Mouse (Mus musculus) v-Abl transformed pro-B cells (cell line): ENCODE measurements around the gene Tas1r1.

Experiments used
- in situ Hi-C, 2 experiments: fragments of 400-800 bp; cut with MboI; formaldehyde crosslinking; loops; one replicate each; pipeline ENCODE4 v1.15.1; 2025; ENCODE audit not compliant: unreplicated experiment in 2 of 2

The Tas1r1 gene

DNA sequence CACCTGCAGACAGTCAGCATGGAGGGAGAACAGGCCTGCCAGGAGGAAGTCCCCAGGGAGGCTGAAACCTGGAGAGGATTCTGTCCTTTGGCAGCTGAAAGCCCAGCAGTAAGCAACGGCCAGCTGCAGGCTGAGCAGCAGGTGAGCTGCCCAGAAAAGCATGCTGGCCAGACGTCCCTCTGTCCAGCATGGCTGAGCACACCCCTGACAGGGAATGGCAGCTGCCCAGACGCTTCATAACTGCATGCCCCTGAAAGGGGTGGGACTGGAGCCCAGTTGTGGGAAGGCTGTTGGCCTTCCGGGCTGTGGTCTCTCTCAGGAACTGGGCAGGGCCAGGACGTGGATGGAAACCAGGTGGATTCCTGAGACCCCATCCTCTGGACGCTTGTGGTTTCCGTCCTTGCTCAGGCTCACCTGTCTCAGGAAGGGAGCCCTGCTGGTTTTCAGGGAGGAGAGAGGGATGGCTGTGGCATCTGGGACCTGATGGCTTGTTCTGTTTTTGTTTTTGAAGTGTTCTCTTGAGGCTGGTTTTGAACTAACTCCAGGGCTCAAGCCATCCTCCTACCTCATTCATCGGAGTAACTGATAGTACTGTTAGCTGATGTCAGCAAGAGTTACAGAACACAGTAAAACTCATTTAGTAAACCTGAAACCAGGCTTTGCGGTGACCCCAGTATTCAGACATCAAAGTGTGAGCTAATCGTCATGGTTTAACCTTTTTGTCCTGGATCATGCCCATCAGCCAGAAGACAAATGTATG is at the start of gene Tas1r1:
Gene Tas1r1 (minus strand): TSS at position 344 of the 760 bp plus-strand sequence.
- in situ Hi-C loops, result loop anchor here in 1 of 2 experiments (10.0 kb wide), 1 partner anchor 56 kb away; no protein-coding TSS in a partner anchor

DNA sequence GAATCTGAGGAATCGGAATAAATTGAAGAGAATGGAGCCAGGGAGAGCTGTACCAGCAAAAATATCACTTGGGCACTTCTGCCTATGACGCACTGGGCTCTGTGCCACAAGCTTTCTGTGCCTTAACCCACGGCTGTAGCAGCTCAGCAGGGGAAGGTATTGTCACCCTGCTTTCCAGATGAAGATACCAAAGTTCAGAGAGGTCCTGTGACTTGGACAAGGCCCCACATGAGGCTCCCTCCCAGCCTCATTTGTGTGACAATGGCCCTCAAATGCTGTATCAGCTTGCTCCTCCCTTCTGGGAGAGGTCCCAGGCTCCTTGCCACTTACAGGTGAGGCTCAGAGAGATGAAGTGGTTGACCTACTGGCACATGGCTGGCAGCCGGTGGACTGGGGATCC is 49.8 kb upstream of the Tas1r1 start:
- in situ Hi-C loops, result loop anchor here in 1 of 2 experiments (25.0 kb wide), 1 partner anchor 926 kb away; no protein-coding TSS in a partner anchor

DNA sequence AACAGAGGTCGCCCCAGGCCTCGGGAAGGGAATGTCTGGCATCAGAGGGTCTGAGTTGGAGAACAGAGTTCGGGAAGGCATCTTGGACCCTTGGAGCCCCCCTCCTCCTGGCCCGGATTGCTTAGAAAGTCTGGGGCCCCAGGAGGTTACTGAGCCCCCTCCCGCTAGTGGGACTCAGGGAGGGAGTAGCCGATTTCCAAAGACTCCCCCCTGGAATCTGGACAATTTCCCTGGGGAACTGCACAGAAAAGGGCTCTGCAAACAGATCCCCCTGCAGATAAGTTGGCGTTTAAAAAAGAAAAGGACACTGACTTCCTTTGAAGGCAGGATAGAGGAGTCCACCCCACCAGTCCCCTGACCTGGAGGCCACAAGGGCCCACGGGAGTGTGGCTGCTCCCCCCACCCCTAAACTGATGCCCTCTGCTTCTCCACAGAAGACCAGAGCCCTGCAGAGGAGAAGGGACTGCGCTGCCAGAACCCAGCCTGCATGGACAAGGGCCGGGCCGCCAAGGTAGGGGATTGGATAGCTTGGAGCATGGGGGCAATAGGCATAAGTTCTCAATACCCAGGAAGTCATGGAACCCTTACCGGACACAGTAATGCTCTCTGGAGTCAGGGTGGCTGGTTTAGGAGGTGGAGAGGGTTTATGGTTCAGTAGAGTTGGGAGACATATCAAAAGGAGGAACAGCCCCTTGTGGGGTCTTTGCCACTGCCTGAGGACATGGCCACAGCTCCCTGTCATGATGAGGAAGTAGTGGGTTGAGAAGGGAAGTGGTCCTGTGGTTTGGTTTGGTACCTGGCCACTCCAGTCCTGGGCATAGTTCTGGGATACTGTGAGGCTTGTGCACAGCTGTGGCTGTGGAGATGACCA is 49.1 kb upstream of the Tas1r1 start:
- in situ Hi-C loops, result loop anchor here in 1 of 2 experiments (25.0 kb wide), 1 partner anchor 925 kb away; no protein-coding TSS in a partner anchor

DNA sequence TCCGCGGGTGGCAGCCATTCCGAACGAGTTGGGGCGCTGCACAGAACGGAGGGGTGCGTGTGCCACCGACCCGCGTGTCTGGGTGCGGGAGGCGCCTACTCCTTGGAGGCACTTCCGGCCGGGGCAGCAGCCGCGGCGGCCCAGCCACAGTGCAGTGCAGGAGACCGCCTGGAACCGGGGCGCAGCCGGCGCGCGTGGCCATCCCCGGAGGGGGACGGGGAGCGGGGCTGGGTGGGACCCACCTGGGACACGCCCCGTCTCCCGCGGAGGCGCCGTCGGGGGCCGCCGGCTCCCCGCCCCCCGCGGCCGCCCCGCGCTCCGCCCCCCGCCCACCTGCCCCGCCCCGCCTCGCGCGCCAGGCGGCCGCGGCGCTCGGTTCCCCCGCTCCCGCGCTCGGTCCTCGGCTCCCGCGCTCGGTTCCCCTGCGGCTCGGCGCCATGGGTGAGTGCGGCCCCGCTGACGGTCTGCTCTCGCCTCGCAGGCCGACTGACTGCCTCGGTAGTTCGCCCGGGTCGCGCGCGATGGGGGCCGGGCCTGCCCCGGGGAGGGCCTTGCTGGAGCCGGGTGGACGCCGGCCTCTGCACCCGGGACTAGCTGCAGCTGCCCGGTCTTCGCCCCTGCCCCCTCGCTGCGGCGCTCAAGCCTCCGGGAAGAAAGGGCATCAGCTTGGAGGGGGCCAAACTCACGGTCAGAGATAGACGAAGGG is 48.3 kb upstream of the Tas1r1 start:
- in situ Hi-C loops, result loop anchor here in 1 of 2 experiments (25.0 kb wide), 1 partner anchor 924 kb away; no protein-coding TSS in a partner anchor

DNA sequence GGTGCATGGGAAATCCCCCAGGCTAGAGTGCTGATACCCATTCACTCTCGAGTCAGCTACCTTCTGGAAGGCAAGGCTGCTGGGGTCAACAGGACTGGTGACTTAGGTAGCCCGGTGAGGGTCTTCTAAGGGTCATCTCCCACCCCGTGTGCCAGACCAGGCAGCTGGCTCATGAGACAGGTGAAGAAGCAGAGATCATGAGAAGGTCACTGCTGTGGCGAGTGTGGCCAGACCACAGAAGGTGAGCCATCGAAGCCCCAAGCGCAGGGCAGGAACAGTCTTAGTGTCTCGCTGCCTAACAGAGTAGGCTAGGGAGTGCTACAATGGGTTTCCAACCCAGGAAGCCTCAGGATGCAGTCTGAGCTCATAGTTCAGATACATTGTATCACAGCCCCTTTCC is 46.2 kb upstream of the Tas1r1 start:
- in situ Hi-C loops, result loop anchor here in 1 of 2 experiments (25.0 kb wide), 1 partner anchor 922 kb away; no protein-coding TSS in a partner anchor

DNA sequence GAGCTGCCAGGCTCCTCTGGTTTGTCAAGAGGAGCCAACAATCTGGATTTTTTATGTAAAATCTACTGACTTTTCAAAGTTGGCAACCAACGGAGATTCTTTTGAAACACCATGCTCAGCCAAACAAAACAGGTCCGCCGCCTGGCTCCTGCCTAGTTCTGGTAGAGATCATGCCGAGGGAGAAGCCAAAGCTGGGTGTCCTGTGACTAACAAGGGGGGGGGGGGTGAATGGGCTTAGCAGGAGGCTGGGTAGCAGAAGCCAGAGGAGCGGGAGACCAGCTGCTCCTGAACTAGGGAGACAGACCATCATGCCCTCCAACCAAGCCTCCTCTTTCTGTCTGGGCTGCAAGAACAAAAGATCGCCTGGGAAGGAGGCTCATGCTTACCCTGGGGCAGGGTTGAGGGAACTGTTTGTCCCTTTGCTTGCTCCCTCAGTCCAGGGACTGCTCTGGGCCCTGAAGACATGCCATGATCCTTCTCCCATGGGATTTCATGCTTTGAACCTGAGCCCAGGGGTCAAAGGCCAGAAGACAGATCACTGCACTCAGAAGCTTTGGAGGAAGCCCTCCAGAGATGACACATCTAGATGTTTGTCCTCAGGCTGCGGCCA is 45.3 kb upstream of the Tas1r1 start:
- in situ Hi-C loops, result loop anchor here in 1 of 2 experiments (25.0 kb wide), 1 partner anchor 921 kb away; no protein-coding TSS in a partner anchor

DNA sequence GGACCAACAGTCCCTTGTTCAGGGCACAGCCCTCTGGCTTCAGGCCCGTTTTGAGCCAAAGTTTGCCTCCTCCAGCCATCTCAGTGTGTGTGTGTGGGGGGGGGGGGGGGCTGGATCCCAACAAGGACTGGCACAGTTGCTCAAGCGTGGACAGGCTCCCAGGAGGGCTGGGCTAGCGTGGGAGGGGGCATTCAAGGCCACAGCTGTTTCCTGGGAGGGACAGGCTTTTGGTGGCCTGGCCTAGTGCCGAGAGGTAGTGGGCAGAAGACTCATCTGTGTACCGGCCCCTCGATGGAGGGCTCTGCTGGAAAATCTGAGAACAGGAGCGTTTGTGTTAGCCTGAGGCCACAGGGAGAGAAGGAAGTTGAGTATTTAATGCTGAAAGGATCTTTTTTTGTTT is 41.6 kb upstream of the Tas1r1 start:
- in situ Hi-C loops, result loop anchor here in 1 of 2 experiments (25.0 kb wide), 1 partner anchor 918 kb away; no protein-coding TSS in a partner anchor

DNA sequence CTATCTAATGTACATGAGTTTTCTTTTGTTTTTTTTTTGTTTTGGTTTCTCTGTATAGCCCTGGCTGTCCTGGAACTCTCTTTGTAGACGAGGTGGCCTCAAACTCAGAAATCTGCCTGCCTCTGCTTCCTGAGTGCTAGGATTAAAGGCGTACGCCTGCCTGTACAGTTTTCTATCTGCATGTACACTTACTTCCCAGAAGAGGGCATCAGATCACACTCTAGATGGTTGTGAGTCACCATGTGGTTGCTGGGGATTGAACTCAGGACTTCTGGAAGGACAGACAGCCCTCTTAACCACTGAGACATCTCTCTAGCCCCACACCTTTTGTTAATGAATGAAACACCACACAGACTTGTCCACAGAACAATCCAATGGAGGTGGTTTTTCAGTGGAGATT is 40.9 kb upstream of the Tas1r1 start:
- in situ Hi-C loops, result loop anchor here in 1 of 2 experiments (25.0 kb wide), 1 partner anchor 917 kb away; no protein-coding TSS in a partner anchor

DNA sequence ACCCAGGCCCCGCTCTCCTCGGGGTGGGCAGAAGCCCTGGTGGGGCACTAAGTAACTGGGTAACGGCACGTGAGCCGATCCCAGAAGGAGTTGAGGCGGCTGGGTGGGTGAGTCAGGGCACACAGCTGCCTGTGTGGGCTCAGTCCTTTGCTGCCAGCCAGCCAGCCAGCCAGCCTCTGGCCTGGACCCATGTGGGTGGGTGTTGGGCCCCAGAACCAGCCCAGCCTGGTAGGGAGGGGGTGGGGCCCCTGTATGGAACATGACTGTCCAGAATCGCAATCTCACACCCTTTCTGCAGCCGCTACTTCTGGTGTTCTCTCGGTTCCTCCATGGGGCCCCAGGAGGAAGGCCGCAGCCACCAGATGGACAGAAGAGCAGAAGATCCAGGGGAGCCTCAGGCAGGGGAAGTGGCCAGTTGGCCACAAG is 39.8 kb upstream of the Tas1r1 start:
- in situ Hi-C loops, result loop anchor here in 1 of 2 experiments (25.0 kb wide), 1 partner anchor 916 kb away; no protein-coding TSS in a partner anchor

DNA sequence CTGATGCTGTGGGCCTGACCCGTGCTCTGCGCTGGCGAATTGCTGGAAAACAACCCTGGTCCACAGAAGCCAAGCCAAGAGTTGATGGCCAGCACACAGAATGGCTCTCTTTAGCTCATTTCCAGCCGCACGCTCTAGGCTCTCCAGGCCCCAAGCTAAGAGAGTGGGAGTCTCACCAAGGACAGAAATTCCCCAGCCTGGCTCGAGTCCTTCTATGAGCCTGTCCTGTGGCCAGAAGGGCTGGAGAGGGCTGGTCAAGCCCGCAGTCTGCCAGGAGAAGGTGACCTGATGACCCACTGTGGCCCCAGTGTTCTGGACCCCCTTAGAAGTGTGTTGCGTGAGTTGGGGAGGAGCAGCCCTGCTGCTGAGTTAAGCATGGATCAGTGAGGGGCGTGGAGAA is 38.8 kb upstream of the Tas1r1 start:
- in situ Hi-C loops, result loop anchor here in 1 of 2 experiments (25.0 kb wide), 1 partner anchor 915 kb away; no protein-coding TSS in a partner anchor

DNA sequence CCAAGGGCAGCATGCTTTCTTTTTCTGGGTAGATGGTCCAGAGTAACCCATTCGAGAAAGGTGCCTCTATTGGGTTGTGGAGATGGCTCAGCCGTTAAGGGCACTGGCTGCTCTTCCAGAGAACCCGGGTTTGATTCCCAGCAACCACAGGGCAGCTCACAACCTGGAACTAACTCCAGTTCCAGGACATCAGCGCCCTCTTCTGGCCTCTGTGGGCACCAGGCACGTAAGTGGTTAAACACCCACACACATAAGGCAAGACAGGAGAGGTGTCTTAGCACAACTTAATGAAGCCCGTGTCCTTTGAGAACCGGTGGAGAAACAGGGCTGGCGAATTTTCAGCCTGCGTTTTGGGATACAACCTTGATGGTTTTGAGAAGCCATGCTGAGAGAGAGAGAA is 36.2 kb upstream of the Tas1r1 start:
- in situ Hi-C loops, result loop anchor here in 1 of 2 experiments (25.0 kb wide), 1 partner anchor 912 kb away; no protein-coding TSS in a partner anchor

DNA sequence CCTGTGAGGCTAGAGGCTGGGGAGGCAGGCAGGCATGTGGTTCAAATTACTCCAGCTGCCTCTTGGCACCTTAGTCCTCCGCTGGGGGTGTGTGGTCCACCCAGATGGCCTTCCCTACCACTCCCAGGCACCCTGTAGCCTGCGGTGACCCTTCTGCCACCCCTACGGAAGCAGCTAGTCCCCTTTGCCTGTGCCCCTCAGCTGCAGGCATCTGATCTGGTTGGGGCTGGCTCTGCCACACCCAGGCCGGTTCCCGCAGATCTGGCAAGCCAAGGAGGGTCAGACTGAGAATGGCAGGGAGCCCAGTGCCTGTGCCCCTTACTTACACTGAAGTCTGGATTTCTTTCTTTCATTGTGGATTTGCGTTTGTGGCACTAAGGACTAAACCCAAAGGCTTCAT is 35.3 kb upstream of the Tas1r1 start:
- in situ Hi-C loops, result loop anchor here in 1 of 2 experiments (25.0 kb wide), 1 partner anchor 911 kb away; no protein-coding TSS in a partner anchor

DNA sequence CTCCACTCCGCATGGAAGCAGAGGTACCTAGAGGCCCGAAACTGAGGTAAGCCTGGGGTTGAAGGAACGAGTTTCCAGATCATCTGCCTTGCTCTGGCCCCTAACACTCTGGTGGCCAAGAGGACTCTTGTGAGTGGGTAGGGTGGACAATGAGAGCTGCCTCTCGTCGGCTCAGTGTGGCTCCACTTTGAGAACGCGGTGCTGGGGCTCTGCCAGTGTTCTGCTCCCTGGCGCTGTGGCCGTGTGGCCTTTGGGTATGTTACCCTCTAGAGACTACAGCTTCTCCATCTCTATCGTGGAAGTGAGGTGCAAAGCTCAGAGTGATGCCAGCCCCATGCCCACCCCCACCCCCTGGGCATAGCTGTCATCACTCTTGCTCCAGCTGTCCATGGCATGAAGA is 34.3 kb upstream of the Tas1r1 start:
- in situ Hi-C loops, result loop anchor here in 1 of 2 experiments (25.0 kb wide), 1 partner anchor 910 kb away; no protein-coding TSS in a partner anchor

DNA sequence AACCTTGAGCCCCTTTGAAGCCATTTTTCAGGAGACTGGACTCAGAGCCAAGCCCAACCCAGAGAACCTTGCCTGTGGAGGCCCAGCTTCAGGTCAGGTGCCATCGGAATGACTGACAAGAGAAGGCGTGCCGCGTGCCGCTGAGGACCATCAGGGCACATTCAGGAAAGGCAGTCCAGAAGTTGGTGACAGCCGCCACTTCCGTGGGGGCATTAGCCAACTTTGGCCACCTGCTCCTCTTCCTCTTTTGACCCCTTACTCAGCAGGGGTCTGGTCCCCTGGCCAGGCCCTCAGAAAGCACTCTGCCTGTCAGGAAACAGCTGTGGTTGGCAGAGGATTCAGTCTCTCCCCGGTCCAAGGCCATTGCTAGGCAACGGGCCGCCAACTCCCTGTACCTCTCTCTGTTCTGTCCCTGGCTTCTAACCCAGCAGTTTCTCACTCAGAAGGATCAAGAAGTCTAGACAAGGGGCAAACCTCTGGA is 33.8 kb upstream of the Tas1r1 start, which contains the start of gene Plekhg5:
Gene Plekhg5 (plus strand): TSS at position 378 of the 481 bp plus-strand sequence.
- in situ Hi-C loops, result loop anchor here in 1 of 2 experiments (25.0 kb wide), 1 partner anchor 910 kb away; no protein-coding TSS in a partner anchor

DNA sequence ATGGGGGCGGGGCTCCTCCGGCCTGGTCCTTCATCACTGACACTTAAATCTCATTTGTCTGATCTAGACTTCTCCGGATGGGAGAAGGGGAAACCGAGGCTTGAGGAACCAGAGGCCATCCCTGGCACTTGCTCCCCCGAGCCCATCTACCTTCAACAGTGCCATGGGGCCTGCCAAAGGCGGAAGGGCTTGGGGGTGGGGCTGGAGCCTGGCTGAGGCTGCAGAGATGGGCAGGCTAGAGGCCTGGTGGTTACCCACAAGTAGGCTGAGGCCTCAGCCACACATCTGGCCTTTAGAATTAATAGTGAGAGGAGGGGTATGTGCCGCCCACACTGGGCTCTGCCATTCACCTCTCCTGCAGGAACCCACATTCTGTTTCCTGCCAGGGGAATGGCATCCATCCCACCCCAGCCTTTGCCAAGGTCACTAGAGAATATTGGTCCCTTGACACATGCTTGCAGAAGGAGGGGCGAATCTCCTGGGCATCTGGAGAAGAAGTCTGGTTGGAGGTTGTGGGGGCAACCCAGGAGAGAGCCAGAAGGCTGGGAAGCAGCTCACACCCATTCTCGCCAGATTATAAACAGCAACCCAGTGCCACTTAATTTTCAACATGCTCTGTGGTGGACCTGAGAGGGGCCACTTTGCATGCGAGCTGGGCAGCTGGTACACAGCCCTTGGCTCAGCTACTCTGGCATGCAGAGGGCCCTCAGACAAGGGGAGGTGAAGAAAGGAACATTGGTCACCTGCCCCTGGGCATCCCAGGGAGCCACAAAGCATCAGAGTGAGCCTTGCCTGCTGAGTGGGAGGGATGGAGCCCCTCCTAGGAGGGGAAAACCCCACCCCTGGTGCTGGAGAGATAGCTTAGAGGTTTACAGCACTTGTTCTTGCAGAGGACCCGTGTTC is 32.4 kb upstream of the Tas1r1 start:
- in situ Hi-C loops, result loop anchor here in 1 of 2 experiments (25.0 kb wide), 1 partner anchor 908 kb away; no protein-coding TSS in a partner anchor

DNA sequence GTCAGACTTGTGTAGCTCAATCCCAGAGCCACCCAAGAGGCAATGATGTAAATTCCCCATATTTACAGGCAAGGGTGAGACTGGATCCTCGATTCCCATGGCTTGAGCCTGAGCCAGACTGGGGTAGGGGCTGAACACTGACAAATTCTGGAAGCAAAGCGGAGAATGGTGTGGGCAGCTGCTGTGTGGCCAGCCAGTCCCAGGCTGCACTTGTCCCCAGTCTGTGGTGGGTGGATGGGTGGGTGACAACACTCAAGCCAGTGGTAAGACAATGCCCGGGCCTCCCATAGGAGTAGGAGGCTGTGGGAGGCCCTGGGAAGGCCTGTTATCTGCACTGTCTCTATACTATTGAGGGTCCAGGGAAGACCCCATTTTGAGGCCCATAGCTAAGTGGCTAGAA is 30.9 kb upstream of the Tas1r1 start:
- in situ Hi-C loops, result loop anchor here in 1 of 2 experiments (25.0 kb wide), 1 partner anchor 907 kb away; no protein-coding TSS in a partner anchor

DNA sequence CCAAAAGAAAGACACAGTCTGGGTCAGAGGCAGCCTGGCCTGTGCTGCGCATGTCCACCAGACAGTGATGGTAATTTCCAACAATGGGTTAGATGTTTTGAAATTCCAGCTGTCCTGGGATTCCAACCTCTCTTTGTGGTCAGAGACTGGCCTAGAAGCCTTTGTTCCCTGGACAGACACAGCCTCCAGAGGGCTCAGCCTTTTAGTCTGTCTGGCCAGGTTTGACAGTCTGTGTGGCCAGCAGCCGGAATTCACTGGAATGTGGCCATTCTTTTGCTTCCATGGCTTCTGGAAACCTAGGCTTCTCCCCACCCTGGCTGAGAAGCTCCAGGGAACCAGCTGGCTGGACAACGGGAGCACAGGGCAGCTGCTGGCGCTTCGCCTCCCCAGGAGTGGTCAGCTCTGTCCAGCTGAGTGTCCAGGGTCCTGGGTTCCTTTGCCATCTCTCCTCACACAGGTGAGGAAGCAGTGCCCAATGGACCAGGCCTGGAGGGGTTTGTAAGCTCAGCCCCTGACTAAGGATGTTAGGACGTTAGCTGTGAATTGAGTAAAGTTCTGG is 29.9 kb upstream of the Tas1r1 start:
- in situ Hi-C loops, result loop anchor here in 1 of 2 experiments (25.0 kb wide), 1 partner anchor 906 kb away; no protein-coding TSS in a partner anchor
